Mouse (Mus musculus) cortical plate, adult 2 months (tissue): ENCODE measurements around the gene Xrcc3.

Experiments
- CTCF ChIP-seq: fragments of 200-500 bp; IDR thresholded peaks from 2 replicates; pipeline ENCODE4 v1.5.1; 2011; ENCODE audit warnings: mild to moderate bottlenecking, control low read depth, low read length; ENCODE audit not compliant: insufficient read depth; ENCODE audit errors: extremely low read depth
- POLR2A ChIP-seq: fragments of 200-500 bp; IDR thresholded peaks from 2 replicates; pipeline ENCODE4 v1.6.1; 2011; ENCODE audit warnings: mild to moderate bottlenecking, low read length, control low read depth; ENCODE audit not compliant: insufficient read depth; ENCODE audit errors: extremely low read depth

GRCm38 (mm10) chr12:111848300-111848798 lies 34.7 kb upstream of the Xrcc3 start:
- TF ChIP-seq CTCF (no peak), POLR2A (no peak)
